Mouse (Mus musculus) MEL (cell line): ENCODE measurements around the gene Myo3b.

Source experiments
- CTCF ChIP-seq, 3 experiments: IDR thresholded peaks in 2 of 3; conservative IDR thresholded peaks in 1 of 3; 2 replicates each; pipeline ENCODE4 v1.5.1; 2011 to 2012; ENCODE audit warnings: low read length in 3 of 3, low read depth in 2 of 3, mild to moderate bottlenecking in 2 of 3, improper control_type of control experiment in 1 of 3, inconsistent platforms in 1 of 3, mixed read lengths in 1 of 3, moderate library complexity in 1 of 3; ENCODE audit not compliant: control insufficient read depth in 1 of 3, insufficient read depth in 1 of 3, poor library complexity in 1 of 3, severe bottlenecking in 1 of 3
- E2F4 ChIP-seq: IDR thresholded peaks from 2 replicates; pipeline ENCODE4 v1.6.1; 2011; ENCODE audit warnings: low read depth, low read length, improper control_type of control experiment, borderline replicate concordance
- ELF1 ChIP-seq: IDR thresholded peaks from 2 replicates; pipeline ENCODE4 v1.6.1; 2014; ENCODE audit warnings: low read depth, mild to moderate bottlenecking, inconsistent platforms, low read length, improper control_type of control experiment, moderate library complexity
- ETS1 ChIP-seq: IDR thresholded peaks from 2 replicates; pipeline ENCODE4 v1.6.1; 2012; ENCODE audit warnings: low read depth, mild to moderate bottlenecking, inconsistent platforms, low read length, improper control_type of control experiment, moderate library complexity
- GATA1 ChIP-seq: IDR thresholded peaks from 2 replicates; pipeline ENCODE4 v1.6.1; 2011; ENCODE audit warnings: low read depth, low read length, improper control_type of control experiment
- MAFK ChIP-seq: IDR thresholded peaks from 2 replicates; pipeline ENCODE4 v1.6.1; 2011; ENCODE audit warnings: low read depth, mild to moderate bottlenecking, low read length, improper control_type of control experiment, borderline replicate concordance
- NELFE ChIP-seq: IDR thresholded peaks from 2 replicates; pipeline ENCODE4 v1.6.1; 2011; ENCODE audit warnings: low read depth, low read length, improper control_type of control experiment
- UBTF ChIP-seq: IDR thresholded peaks from 2 replicates; pipeline ENCODE4 v1.6.1; 2012; ENCODE audit warnings: low read depth, mild to moderate bottlenecking, inconsistent platforms, low read length, improper control_type of control experiment, moderate library complexity, borderline replicate concordance; ENCODE audit not compliant: insufficient read depth
- USF1 ChIP-seq: IDR thresholded peaks from 2 replicates; pipeline ENCODE4 v1.6.1; 2014; ENCODE audit warnings: low read depth, mild to moderate bottlenecking, inconsistent platforms, low read length, improper control_type of control experiment, moderate library complexity
- USF2 ChIP-seq, 2 experiments: IDR thresholded peaks; 2 replicates each; pipeline ENCODE4 v1.6.1; 2011 to 2012; ENCODE audit warnings: improper control_type of control experiment in 2 of 2, low read length in 2 of 2, borderline replicate concordance in 1 of 2, inconsistent platforms in 1 of 2, low read depth in 1 of 2, mild to moderate bottlenecking in 1 of 2; ENCODE audit not compliant: insufficient read depth in 1 of 2

DNA sequence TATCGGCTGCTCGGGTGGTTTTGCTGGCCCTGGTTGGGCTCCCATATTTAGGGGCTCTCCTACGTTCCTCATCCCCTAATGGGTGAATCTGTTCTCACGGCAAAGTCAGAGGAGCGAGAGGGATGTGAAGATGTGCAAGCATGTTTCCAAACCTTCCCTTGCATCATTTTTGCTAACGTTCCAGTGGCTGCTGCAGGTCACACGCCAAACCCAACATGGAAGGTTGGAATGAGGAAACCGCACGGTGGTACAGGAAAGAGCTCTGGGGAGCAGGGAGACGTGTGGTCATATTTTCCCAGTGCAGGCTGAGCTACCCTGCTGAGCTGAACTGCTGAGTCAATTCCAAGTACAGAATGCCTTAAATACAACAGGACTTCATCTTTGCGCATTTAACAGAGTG, 8.9 kb downstream of the Myo3b start:
- TF ChIP-seq UBTF (no peak), CTCF (IDR thresholded peaks at IDR 0.05 in 2 of 3, conservative IDR thresholded peaks at IDR 0.05 in 1 of 3; ENCODE audit: control insufficient read depth in 1 of 3, insufficient read depth in 1 of 3, low read depth in 2 of 3, low read length in 3 of 3, poor library complexity in 1 of 3, severe bottlenecking in 1 of 3) (no peak), GATA1 (no peak), USF2 (IDR thresholded peaks at IDR 0.05; ENCODE audit: borderline replicate concordance in 1 of 2, insufficient read depth in 1 of 2, low read depth in 1 of 2, low read length in 2 of 2) (no peak), MAFK (no peak), E2F4 (no peak), NELFE (no peak), ELF1 (no peak), ETS1 (no peak), USF1 (no peak)
